Mouse (Mus musculus) layer of hippocampus, adult 2 months (tissue): ENCODE data around the gene Commd4. TPM values are rescaled to one million over a fixed set of nuclear protein-coding genes. Genes with fewer than 3 reads are reported as not detected.
A peak's percentile ranks its signal among the peaks of the same experiment; 100 is the strongest.

Experiments used
- DNase-seq, 2 experiments: peaks; one replicate each; pipeline ENCODE4 v3.0.0; 2022; ENCODE audit warnings: low spot score in 2 of 2
- H3K27ac ChIP-seq: fragments of 200-600 bp; 2 replicates; pipeline ENCODE4 v1.8.1; 2022
- H3K4me3 ChIP-seq: fragments of 200-600 bp; 2 replicates; pipeline ENCODE4 v1.8.1; 2022; ENCODE audit warnings: mild to moderate bottlenecking
- CTCF ChIP-seq: fragments of 200-600 bp; conservative IDR thresholded peaks from 2 replicates; pipeline ENCODE4 v1.8.1; 2022; ENCODE audit warnings: antibody characterized with exemption, mild to moderate bottlenecking, moderate library complexity
- total RNA-seq, 2 experiments: library from RNA; stranded (reverse); gene quantifications; 2 replicates each; pipeline ENCODE4 v1.2.3; 2021

Commd4 gene
- total RNA-seq, 2 experiments from 2014 or later, result 94.5 to 94.7 TPM

DNA sequence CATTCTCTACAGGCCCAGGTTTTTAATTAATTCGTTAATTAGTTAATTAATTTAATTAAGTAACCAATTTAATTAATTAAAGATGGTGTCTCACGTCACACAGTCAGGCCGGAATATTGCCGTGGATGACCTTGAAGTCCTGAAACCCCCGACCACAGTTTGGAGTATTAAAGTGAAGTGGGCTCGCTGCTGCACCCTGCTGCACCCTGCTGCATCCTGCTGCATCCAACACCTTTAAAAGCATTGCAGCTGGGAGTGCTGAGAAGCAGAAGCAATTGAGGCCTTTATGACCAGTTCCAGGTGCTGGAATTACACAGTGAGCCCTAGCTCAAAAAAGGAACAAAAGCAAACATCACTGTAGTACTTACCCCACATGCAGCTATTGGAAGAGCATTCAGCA lies 5.8 kb downstream of the Commd4 start:
- no peak for DNase-seq
- Histone ChIP-seq H3K4me3 (no peak overlapping the region), H3K27ac (no peak overlapping the region)
- TF ChIP-seq CTCF, result peak; percentile 24

DNA sequence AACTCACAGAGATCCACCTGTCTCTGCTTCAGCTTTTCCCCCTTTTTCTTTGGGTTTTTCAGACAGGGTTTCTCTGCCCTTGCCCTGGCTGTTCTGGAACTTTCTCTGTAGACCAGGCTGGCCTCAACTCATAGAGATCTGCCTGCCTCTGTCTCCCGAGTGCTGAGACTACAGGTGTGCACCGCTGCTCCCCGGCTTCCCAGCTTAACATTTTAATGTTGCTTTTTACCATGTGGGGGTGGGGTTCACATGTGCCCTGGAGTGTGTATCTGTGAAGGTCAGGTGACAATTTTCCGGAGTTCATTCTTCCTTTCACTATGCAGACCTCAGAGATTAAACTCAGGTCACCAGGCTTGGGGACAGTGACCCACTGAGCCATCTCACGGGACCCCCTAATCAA lies 7.9 kb downstream of the Commd4 start:
- TF ChIP-seq CTCF, result no peak
- no peak for DNase-seq
- Histone ChIP-seq H3K4me3 (no peak overlapping the region), H3K27ac (no peak overlapping the region)

DNA sequence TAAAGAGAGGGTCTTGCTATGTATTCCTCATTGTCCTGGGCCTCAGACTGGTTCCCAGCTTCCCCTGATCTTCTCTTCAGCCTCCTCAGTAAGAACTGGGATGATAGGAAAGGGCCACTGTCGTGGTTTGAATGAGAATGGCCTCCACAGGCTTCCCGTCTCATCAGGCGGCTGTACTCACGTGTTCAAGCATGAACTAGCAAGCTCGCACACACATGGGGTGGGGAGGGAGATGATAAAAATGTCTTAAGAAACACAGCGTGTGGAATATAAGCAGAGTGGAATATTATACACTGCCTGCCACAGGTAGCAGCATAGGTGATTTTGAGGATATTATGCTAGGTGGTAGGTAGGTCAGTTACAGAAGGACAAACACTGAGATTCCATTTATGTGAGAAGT lies 9.1 kb downstream of the Commd4 start:
- peak overlapping the region; percentile 71; the same call in 1 of the 2 replicates for H3K4me3 ChIP-seq
- H3K27ac ChIP-seq, result peak overlapping the region; percentile 92; the same call in 1 of the 2 replicates
- DNase-seq, result no peak
- no peak for TF ChIP-seq CTCF

DNA sequence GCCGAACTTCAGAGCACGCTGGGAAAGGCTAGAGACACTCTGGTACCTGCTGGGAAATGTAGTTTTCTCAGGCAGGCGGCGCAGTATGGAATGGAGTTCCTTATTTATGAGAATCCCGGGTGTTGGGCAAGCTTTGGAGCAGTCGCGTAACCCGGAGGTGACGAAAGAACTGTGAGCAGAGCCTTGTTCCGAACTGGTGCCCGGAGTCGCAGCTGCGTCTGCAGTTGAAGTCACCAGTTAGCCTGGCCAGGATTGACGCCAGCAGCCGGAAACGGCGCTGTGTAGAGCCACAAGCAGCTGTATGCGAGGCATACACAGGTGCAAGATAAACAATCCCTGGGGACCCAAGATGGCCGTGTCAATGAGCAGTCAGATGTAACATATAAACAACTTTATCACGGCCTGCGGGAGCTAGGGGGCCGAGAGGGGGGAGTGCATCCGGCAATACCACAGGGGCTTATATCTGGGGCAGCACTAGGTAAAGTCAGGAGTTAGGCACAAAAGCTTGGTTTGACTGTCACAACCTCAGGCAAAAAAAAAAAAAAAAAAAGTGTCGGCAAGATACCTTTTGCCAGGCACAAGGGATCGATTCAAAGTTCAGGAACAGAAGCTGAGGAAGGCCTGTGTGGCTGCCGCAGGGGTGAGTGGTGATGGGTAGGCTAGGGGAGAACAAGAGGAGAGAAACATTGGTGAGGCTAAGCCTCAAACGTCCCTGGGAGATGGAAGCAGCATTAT lies 9.8 kb downstream of the Commd4 start, which contains the start of gene Neil1:
Neil1 (minus strand) TSS at position 162 of the 735 bp plus-strand sequence.
- Histone ChIP-seq H3K27ac (peak within 1 kb of the TSS; percentile 92), H3K4me3 (peak within 1 kb of the TSS; percentile 71)
- peak; percentile 84 to 93 for DNase-seq
- TF ChIP-seq CTCF, result peak; percentile 42

DNA sequence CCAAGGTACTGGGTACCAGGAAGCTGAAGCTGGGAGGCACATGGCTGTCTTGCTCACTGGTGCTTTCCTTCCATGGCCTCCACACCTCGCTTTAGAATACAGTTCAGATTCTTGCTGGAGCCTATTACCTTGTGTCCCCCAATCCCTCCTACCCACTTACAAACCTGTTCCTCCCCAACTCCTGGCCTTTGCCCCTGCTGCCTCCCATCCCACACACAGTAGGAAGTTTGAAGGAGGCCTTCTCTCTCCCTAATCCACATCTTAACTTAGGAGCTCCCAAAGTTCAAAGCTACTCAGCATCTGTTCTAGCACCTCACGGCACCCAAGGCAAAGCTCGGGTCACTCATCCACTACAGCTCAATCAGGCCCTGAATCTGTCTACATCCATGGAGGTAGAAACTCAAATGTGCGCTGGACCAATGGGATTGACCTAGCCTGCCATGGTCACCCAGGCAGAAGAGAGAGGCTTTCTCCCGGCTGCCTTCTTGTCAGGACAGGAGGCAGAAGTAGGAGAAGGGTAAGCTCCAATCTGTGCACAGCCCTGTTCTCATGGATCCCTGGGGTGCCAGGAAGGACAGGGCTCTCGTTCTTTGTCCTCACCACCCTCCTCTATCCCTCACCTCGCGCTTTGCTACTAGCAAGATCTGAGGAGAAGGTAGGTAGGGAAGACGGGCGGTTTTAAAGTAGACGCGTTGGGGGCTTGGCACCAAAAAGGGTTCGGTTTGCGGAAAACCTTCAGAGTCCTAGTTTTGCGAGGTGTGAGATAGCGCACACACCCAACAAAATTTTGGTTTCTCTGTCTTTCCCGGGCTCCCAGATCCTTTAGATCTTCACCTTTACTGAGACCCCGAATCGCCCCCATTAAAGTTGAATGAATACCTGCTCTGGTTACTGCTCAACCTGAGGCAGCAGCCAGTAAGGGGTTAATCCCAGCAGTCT lies 10.7 kb downstream of the Commd4 start:
- H3K4me3 ChIP-seq, result peak overlapping the region; percentile 71
- TF ChIP-seq CTCF, result no peak
- DNase-seq, result no peak
- H3K27ac ChIP-seq, result peak overlapping the region; percentile 92

DNA sequence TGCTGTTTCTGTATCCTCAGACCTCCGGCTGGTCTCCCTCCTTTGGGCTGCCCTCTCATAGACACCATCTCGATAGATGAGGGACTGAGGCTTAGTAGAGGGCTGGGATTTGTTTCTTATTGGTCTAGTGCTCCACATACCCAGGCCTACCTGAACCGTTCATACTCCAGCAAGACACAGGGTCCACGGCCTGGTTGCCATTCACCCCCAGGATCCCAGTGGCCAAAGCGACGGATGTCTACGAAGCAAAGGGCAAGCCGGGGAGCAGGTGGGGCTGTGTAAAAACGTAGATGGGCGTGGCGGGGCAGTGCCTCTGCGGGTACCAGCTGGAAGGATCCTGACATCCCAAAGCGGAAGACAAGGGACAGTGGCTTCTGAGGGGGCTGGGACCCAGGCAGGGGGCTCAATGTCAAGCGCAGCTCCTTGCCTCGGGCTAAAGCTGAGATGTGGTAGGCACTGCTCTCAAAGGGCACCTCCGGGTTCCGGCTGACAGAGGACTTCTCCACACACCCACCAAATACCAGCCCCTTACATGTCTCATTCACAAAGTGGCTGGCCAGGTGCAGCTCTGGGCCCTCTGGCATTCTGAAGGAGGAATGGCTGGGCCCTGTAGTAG lies 11.6 kb downstream of the Commd4 start:
- TF ChIP-seq CTCF, result no peak
- no peak for DNase-seq
- no peak overlapping the region; the same call in 1 of the 2 replicates for H3K4me3 ChIP-seq
- peak overlapping the region; percentile 92 for H3K27ac ChIP-seq

DNA sequence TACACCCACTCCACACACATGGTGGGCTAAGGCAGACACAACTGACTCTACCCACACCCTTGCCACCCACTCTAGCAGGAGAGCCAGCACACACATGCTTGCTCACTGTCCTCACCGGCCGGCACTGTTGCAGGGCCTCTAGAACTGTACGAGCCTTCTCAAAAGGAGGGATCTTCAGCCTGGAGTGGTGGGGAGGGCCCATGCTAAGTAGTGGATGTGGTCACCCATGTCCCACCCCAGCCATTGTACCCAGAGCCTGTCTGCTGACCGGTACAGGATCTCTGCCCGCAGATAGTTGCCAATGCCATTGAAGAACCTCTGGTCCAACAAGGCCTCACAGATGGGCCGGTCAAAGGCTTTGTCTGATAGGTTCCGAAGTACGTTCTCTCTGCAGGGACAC lies 13.3 kb downstream of the Commd4 start:
- no peak for TF ChIP-seq CTCF
- DNase-seq, result no peak
- Histone ChIP-seq H3K4me3 (no peak overlapping the region), H3K27ac (no peak overlapping the region)

DNA sequence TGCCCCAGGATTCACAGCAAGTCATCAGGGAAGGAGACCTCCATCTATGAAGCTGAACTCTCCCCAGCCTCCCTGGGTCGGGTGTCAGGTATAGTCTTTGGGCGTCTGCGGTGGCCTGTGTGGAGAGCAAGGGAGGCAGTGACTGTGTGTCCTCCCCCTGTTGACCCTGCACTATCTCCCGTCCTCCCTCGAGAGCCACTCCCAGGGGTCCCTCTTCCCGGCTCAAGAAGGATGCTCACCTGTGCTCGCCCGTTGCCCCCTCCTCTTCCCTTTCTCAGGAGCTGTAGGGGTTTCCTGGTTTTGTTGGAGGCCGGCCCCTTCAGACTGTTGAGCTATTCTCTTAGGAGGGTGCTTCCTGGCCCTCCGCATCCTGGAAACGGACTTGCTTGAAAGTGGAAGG lies 14.9 kb downstream of the Commd4 start:
- no peak overlapping the region for H3K4me3 ChIP-seq
- TF ChIP-seq CTCF, result no peak
- H3K27ac ChIP-seq, result no peak overlapping the region
- DNase-seq, result no peak

DNA sequence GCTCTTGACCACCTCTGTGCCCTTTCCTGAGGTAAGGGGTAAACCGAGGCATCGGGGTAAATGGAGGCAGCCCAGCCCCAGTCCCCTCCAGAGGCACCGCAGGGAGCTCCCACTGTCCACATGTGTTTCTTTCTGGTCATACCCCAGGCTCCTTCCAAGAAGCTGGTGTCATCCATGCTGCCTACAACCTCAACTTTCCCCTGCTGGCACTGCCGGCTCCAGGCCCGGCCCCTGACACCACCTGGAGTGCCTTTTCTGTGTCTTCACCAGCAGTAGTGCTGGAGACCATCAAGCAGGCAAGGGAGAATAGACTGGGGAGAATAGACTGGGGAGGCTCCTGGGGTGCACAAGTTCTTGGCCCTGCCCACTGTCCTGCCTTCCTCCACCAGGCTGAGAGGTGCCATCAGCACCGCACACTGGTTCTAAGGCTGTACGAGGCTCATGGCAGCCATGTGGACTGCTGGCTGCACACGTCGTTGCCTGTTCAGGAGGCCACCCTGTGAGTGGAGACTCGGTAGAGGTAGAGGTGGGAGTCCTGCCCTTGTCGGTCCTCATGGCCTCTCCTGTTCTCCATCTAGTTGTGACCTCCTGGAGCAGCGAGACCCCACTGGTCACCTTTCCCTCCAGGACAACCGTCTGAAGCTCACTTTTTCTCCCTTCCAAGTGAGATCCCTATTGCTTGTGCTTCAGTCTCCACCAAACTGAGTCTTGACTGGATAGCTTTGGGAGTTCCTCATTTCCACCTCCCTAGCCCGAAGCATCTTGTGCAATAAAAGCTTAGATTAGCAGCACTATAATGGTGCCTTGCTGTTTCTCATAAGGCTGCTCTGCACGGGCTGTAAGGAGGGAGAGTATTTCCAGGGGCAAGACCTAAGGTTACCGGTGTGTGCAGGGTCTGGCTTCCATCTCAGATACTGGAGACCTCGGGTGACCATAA lies 16.4 kb downstream of the Commd4 start:
- no peak for TF ChIP-seq CTCF
- Histone ChIP-seq H3K4me3 (no peak overlapping the region), H3K27ac (no peak overlapping the region)
- no peak for DNase-seq

DNA sequence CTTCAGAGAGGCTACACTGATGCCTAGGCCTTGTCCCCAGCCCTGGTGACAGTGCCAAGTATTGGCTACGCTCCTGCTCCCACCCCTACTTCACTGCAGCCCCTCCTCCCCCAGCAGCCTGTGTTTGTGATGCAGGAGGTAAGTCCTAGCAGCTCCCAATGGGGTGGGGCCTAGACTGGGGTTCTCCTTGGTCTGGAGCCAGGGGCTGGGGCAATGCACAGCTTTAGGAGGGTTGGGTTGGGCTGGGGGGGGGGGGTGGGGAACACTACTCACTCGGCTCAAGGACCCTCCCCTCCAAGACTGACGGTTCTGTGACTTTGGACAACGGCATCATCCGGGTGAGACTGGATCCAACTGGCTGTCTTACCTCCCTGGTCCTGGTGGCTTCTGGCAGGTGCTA lies 18.6 kb downstream of the Commd4 start:
- H3K4me3 ChIP-seq, result no peak overlapping the region

DNA sequence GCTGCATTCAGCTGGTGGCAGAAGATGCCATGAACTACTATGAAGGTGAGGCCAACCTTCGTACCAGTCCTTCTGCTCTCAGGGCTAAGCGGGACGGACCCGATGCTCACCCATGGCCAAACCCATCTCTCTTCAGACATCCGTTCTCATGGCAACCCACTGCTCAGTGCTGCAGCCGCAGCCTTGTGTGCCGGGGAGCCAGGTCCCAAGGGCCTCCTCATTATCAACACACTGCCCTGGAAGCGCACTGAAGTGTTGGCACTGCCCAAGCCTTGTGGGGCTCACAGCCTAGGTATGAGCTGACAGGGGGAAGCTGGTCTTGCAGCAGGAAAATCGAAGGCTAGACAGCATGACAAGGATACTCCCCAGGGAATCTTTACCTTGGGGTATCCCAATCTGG lies 19.0 kb downstream of the Commd4 start:
- DNase-seq, result no peak
- no peak for TF ChIP-seq CTCF
- Histone ChIP-seq H3K27ac (no peak overlapping the region), H3K4me3 (no peak overlapping the region)

More for the DNA sequence above, 18.6 kb downstream of the Commd4 start:
- no peak for TF ChIP-seq CTCF
- DNase-seq, result no peak
- H3K27ac ChIP-seq, result no peak overlapping the region

DNA sequence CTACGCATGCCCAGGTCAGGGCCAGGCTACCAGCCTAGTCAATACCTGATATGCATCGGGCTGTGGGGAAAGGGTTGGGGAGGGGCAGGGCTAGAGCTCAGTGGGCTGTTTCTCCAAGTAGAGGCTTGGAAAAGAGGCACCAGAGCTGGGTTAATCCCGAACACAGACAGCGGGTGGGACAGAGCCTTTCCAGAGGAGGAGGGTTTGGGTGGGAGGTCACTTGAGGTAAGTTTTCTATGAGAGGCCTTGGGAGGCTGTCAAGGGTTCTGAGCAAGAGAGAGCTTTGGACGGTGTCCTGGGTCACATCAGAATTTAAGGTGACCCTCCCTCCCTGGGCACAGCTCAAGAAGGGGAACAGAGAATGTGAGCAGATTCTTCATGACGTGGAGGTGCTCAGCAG lies 19.6 kb downstream of the Commd4 start:
- Histone ChIP-seq H3K4me3 (no peak overlapping the region), H3K27ac (no peak overlapping the region)
- no peak for TF ChIP-seq CTCF
- DNase-seq, result no peak
